12 mouse cellular contexts compared by ENCODE assay signal in genomic region chr2:31127219-31127618, GRCm38 (mm10). TPM values are rescaled to one million over a fixed set of nuclear protein-coding genes. Genes with fewer than 3 reads are reported as not detected.
DNase-seq lines count a peak whose midpoint lies in the region; ATAC-seq and TF ChIP-seq lines count a peak whose summit lies in the region.
"Had no signal": no experiment of that assay in that cellular context is flagged by ENCODE, and none has a peak within 500 bp of the region (broad histone marks: within the 10 kb centered on the region; RNA-seq: fewer than 3 reads in every experiment).

No protein-coding gene starts in this region.

- H3K9me3 ChIP-seq in embryonic facial prominence, embryonic 13.5 days = no peaks in the 10 kb centered on the region
- H3K9me3 ChIP-seq in embryonic facial prominence, embryonic 10.5 days = no peaks in the 10 kb centered on the region

- DNase-seq in embryonic facial prominence, embryonic 10.5 days (ENCODE audit: low spot score) = no peak
- DNase-seq in layer of hippocampus, adult 2 months (ENCODE audit: low spot score in 2 of 2) = no peak
- no peak for DNase-seq in layer of hippocampus, postnatal 36 days
- DNase-seq in ES-CJ7 (ENCODE audit: low read depth, low spot score) = peak; percentile 56
- no peak for DNase-seq in gastrocnemius, adult 18-20 months (ENCODE audit: low spot score)
- no peak for DNase-seq in spleen, adult 12 weeks (ENCODE audit: low spot score)
- DNase-seq: thymus, postnatal 4 days had no signal

- no peak overlapping the region for H3K4me2 ChIP-seq in embryonic facial prominence, embryonic 13.5 days

- H3K36me3 ChIP-seq in embryonic facial prominence, embryonic 13.5 days = no peaks in the 10 kb centered on the region
- H3K36me3 ChIP-seq in embryonic facial prominence, embryonic 10.5 days (replicated peaks) = 0 out of 2 replicates have a peak, but pooled peaks cover 3% of the 10 kb centered on the region

- H3K27ac ChIP-seq in embryonic facial prominence, embryonic 13.5 days = peak overlapping the region; percentile 11; the same call in 1 of the 2 replicates
- H3K27ac ChIP-seq in embryonic facial prominence, embryonic 10.5 days (replicated peaks) = no peak overlapping the region
- peak overlapping the region; percentile 70; the same call in 1 of the 2 replicates for H3K27ac ChIP-seq in layer of hippocampus, adult 2 months
- H3K27ac ChIP-seq: hindbrain, postnatal 0 days had no signal

- 70% methylated on average over 7 of the region's 7 CpGs for WGBS in embryonic facial prominence, embryonic 13.5 days
- WGBS in embryonic facial prominence, embryonic 10.5 days = 76% methylated on average over 7 of the region's 7 CpGs

- H3K4me3 ChIP-seq in embryonic facial prominence, embryonic 13.5 days = no peak overlapping the region
- no peak overlapping the region for H3K4me3 ChIP-seq in embryonic facial prominence, embryonic 10.5 days
- H3K4me3 ChIP-seq in layer of hippocampus, adult 2 months = no peak overlapping the region
- H3K4me3 ChIP-seq: erythroblast, embryonic 14.5 days had no signal

- TF ChIP-seq CTCF in layer of hippocampus, adult 2 months (conservative IDR thresholded peaks at IDR 0.05) = no peak

- H3K27me3 ChIP-seq in embryonic facial prominence, embryonic 13.5 days = no peaks in the 10 kb centered on the region
- no peaks in the 10 kb centered on the region for H3K27me3 ChIP-seq in embryonic facial prominence, embryonic 10.5 days (replicated peaks; ENCODE audit: low read depth, poor library complexity, severe bottlenecking)
- H3K27me3 ChIP-seq: Patski had no signal

- H3K4me1 ChIP-seq in embryonic facial prominence, embryonic 13.5 days = peaks cover 44% of the 10 kb centered on the region
- peaks cover 37% of the 10 kb centered on the region for H3K4me1 ChIP-seq in embryonic facial prominence, embryonic 10.5 days

- no peak overlapping the region for H3K9ac ChIP-seq in embryonic facial prominence, embryonic 13.5 days

- ATAC-seq in embryonic facial prominence, embryonic 13.5 days (ENCODE audit: insufficient number of reproducible peaks, insufficient read depth, low FRiP score, low TSS enrichment, low read depth) = no peak
- ATAC-seq in megakaryocyte, adult 5-6 weeks (ENCODE audit: poor library complexity, severe bottlenecking) = peak; percentile 71
- ATAC-seq: hindbrain, postnatal 0 days; Patski had no signal

RNA-seq across cellular contexts. Expression of gene Fnbp1, which starts 14.6 kb away (rescaled TPM):
- polyA plus RNA-seq in embryonic facial prominence, embryonic 13.5 days (2015; fragmentation: Nextera tagmentation; extraction: Ambion mirVana) = 29.4 and 33.0 TPM in 2 replicates
- polyA plus RNA-seq in embryonic facial prominence, embryonic 10.5 days (2016; fragmentation: Nextera tagmentation; extraction: Ambion mirVana) = 15.7 and 17.0 TPM in 2 replicates
- total RNA-seq in layer of hippocampus, adult 2 months (2021) = 100 to 1,000 TPM; 113 to 120 TPM
- total RNA-seq in layer of hippocampus, postnatal 36 days (2021) = 100 to 1,000 TPM; 104 to 118 TPM
- total RNA-seq in megakaryocyte, adult 5-6 weeks (2015) = 62.0 and 64.1 TPM in 2 replicates
- total RNA-seq in megakaryocyte, adult 5-6 weeks (2017) = 39.0 and 48.7 TPM in 2 replicates
- total RNA-seq in gastrocnemius, adult 18-20 months (2021) = 10 to 100 TPM in 1 of 2 experiments, 1 to 10 TPM in 1; 9.2 to 11.9 TPM

RNA-seq across cellular contexts. Expression of gene Gpr107, which starts 24.9 kb away (rescaled TPM):
- 39.8 and 42.8 TPM in 2 replicates for polyA plus RNA-seq in embryonic facial prominence, embryonic 13.5 days (2015; fragmentation: Nextera tagmentation; extraction: Ambion mirVana)
- 28.7 and 32.4 TPM in 2 replicates for polyA plus RNA-seq in embryonic facial prominence, embryonic 10.5 days (2016; fragmentation: Nextera tagmentation; extraction: Ambion mirVana)
- total RNA-seq in layer of hippocampus, adult 2 months (2021) = 10 to 100 TPM; 50.5 to 53.1 TPM
- 10 to 100 TPM; 41.7 to 47.4 TPM for total RNA-seq in layer of hippocampus, postnatal 36 days (2021)
- total RNA-seq in megakaryocyte, adult 5-6 weeks (2015) = 22.1 and 22.2 TPM in 2 replicates
- total RNA-seq in megakaryocyte, adult 5-6 weeks (2017) = 29.2 and 32.1 TPM in 2 replicates
- 10 to 100 TPM; 21.7 to 23.4 TPM for total RNA-seq in gastrocnemius, adult 18-20 months (2021)
